Mouse (Mus musculus) midbrain, embryonic 13.5 days (tissue): ENCODE results near the gene Stx2. TPM values are rescaled to one million over a fixed set of nuclear protein-coding genes. Genes with fewer than 3 reads are reported as not detected.
A peak's percentile ranks its signal among the peaks of the same experiment; 100 is the strongest.
"Not testable (repeated sequence)": the region's sequence is repeated elsewhere in the genome, so short reads cannot be mapped to it uniquely, and the experiment has no call there.

Source experiments
- ATAC-seq: fragments of 200-750 bp; cut with Nextera tagmentation; 2 replicates; pipeline ENCODE4 v1.8.0; 2017; ENCODE audit warnings: mild to moderate bottlenecking, moderate TSS enrichment, moderate library complexity
- H3K27ac ChIP-seq: fragments of 300-500 bp; sonication (generic); 2 replicates; pipeline ENCODE4 v1.5.1; 2015; ENCODE audit warnings: inconsistent platforms, mild to moderate bottlenecking, moderate library complexity
- H3K27me3 ChIP-seq: fragments of 300-500 bp; sonication (generic); 2 replicates; pipeline ENCODE4 v1.6.1; 2015; ENCODE audit warnings: mild to moderate bottlenecking, inconsistent platforms
- H3K36me3 ChIP-seq: fragments of 300-500 bp; sonication (generic); 2 replicates; pipeline ENCODE4 v1.6.1; 2015; ENCODE audit warnings: mild to moderate bottlenecking, inconsistent platforms
- H3K4me1 ChIP-seq: fragments of 300-500 bp; sonication (generic); replicated peaks from 2 replicates; pipeline ENCODE4 v1.6.1; 2015; ENCODE audit warnings: inconsistent platforms
- H3K4me2 ChIP-seq: fragments of 300-500 bp; sonication (generic); replicated peaks from 2 replicates; pipeline ENCODE4 v1.6.1; 2015; ENCODE audit warnings: moderate library complexity, mild to moderate bottlenecking, inconsistent platforms
- H3K4me3 ChIP-seq: fragments of 300-500 bp; sonication (generic); replicated peaks from 2 replicates; pipeline ENCODE4 v1.5.1; 2015; ENCODE audit warnings: mild to moderate bottlenecking, inconsistent platforms
- H3K9ac ChIP-seq: fragments of 300-500 bp; sonication (generic); replicated peaks from 2 replicates; pipeline ENCODE4 v1.6.1; 2015; ENCODE audit warnings: mild to moderate bottlenecking, inconsistent platforms
- H3K9me3 ChIP-seq: fragments of 300-500 bp; sonication (generic); 2 replicates; pipeline ENCODE4 v1.6.1; 2016; ENCODE audit warnings: mild to moderate bottlenecking, inconsistent platforms
- WGBS: fragments of 180-500 bp; shearing (Covaris S2); methylation state at CpG from one replicate; pipeline ENCODE4 v1.1.7; 2015; 5-methylcytosine and 5-hydroxymethylcytosine counted together
- polyA plus RNA-seq: library from polyadenylated mRNA; unstranded; fragments of >200 nt; fragmentation: Nextera tagmentation; extraction: Ambion mirVana; gene quantifications from 2 replicates; pipeline ENCODE4 v1.2.1, GENCODE M21; 2015

Gene Stx2
- polyA plus RNA-seq, 1 experiment from 2014 or later: 15.5 TPM

GRCm38 (mm10) chr5:128977466-128977865 is 30.9 kb downstream of the Stx2 start:
- not testable (repeated sequence) for H3K27me3 ChIP-seq, H3K4me3 ChIP-seq, H3K27ac ChIP-seq, H3K4me2 ChIP-seq, ATAC-seq, H3K9me3 ChIP-seq, H3K36me3 ChIP-seq, H3K4me1 ChIP-seq, H3K9ac ChIP-seq
- 88% methylated on average over 1 of the region's 1 CpGs for WGBS

GRCm38 (mm10) chr5:128976266-128976665 is 32.1 kb downstream of the Stx2 start:
- no peak overlapping the region for H3K9ac ChIP-seq
- H3K36me3 ChIP-seq: no peaks in the 10 kb centered on the region
- H3K27ac ChIP-seq: no peak overlapping the region
- no peak overlapping the region for H3K4me2 ChIP-seq
- no peaks in the 10 kb centered on the region for H3K27me3 ChIP-seq
- peaks cover 3% of the 10 kb centered on the region; the same call in 1 of the 2 replicates for H3K4me1 ChIP-seq
- no peak; the same call in 1 of the 2 replicates for ATAC-seq
- no peak overlapping the region for H3K4me3 ChIP-seq
- 9% methylated on average over 4 of the region's 4 CpGs for WGBS
- H3K9me3 ChIP-seq: no peaks in the 10 kb centered on the region

DNA sequence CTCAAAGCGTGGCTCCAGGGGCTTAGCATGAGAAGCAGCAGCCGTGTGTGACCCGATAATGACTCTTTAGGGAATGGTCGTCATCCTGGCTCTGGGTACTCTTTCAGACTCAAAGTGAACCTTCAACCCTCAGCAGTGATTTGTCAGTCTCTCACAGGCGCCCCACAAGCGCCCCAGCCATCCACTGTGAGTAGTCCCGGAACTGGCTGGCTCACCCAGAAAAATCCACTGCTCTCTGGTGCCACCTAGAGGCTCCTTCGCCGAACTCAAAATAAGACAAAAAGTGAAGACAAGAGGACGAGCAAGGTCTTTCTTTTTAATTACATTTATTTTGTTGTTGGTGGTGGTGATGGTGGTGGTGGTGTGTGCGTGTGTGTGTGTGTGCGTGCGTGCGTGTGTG is 37.1 kb downstream of the Stx2 start:
- no peak overlapping the region for H3K9ac ChIP-seq
- H3K36me3 ChIP-seq: no peaks in the 10 kb centered on the region
- no peaks in the 10 kb centered on the region for H3K9me3 ChIP-seq
- peak; percentile 78 for ATAC-seq
- peaks cover 3% of the 10 kb centered on the region; the same call in 1 of the 2 replicates for H3K4me1 ChIP-seq
- H3K4me2 ChIP-seq: peak overlapping the region; percentile 9; the same call in 1 of the 2 replicates
- WGBS: 14% methylated on average over 14 of the region's 14 CpGs
- no peaks in the 10 kb centered on the region for H3K27me3 ChIP-seq
- H3K4me3 ChIP-seq: no peak overlapping the region
- H3K27ac ChIP-seq: no peak overlapping the region

- no peak overlapping the region for H3K9ac ChIP-seq
- no peaks in the 10 kb centered on the region for H3K27me3 ChIP-seq
- no peaks in the 10 kb centered on the region for H3K4me1 ChIP-seq
- H3K9me3 ChIP-seq: no peaks in the 10 kb centered on the region
- H3K4me3 ChIP-seq: no peak overlapping the region
- 69% methylated on average over 10 of the region's 10 CpGs for WGBS
- H3K36me3 ChIP-seq: no peaks in the 10 kb centered on the region
- 0 out of 2 replicates have a peak, but pooled peaks have one; percentile 30 for ATAC-seq
- no peak overlapping the region for H3K27ac ChIP-seq
- H3K4me2 ChIP-seq: peak overlapping the region; percentile 9; the same call in 1 of the 2 replicates
Observed at GRCm38 (mm10) chr5:128970878-128971277, 37.5 kb downstream of the Stx2 start.

GRCm38 (mm10) chr5:128964353-128964752 is 44.0 kb downstream of the Stx2 start:
- Histone ChIP-seq H3K9ac (no peak overlapping the region), H3K36me3 (no peaks in the 10 kb centered on the region), H3K27ac (no peak overlapping the region), H3K4me2 (no peak overlapping the region), H3K27me3 (no peaks in the 10 kb centered on the region), H3K9me3 (peaks cover 9% of the 10 kb centered on the region; the same call in 1 of the 2 replicates), H3K4me1 (no peaks in the 10 kb centered on the region), H3K4me3 (no peak overlapping the region)
- WGBS: 48% methylated on average over 4 of the region's 4 CpGs
- no peak for ATAC-seq

DNA sequence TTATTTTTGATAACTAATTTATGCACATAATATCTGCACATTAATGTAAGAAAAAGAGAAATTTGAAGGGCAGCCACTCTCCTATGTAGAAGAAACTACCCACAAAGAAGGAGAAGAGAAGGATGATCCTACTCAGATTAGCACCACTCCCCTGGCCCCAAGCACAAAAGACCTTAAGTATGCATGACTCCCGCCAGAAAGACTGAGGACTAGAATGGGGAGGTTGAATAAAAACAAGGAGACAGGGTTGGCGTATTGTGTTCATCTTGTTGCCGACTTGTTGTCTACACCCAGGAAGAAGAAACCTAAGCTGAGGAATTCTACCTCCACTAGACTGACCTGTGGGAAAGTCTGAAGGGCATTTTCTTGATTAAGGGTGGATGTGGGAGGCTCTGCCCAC is 49.5 kb downstream of the Stx2 start:
- WGBS: 78% methylated on average over 3 of the region's 3 CpGs
- H3K9me3 ChIP-seq: peaks cover 16% of the 10 kb centered on the region
- H3K4me2 ChIP-seq: no peak overlapping the region

GRCm38 (mm10) chr5:128954371-128954770 is 54.0 kb downstream of the Stx2 start:
- not testable (repeated sequence) for H3K4me2 ChIP-seq, H3K4me3 ChIP-seq, H3K27ac ChIP-seq, H3K27me3 ChIP-seq, H3K9ac ChIP-seq, H3K36me3 ChIP-seq, ATAC-seq, H3K9me3 ChIP-seq
- H3K4me1 ChIP-seq: peaks cover 22% of the 10 kb centered on the region
- WGBS: 86% methylated on average over 5 of the region's 5 CpGs

More for the DNA sequence above, 49.5 kb downstream of the Stx2 start:
- H3K27me3 ChIP-seq: no peaks in the 10 kb centered on the region; the same call in 1 of the 2 replicates
- no peak overlapping the region for H3K4me3 ChIP-seq
- no peak overlapping the region for H3K9ac ChIP-seq
- no peak overlapping the region for H3K27ac ChIP-seq
- 0 out of 2 replicates have a peak, but pooled peaks cover under 1% of the 10 kb centered on the region for H3K4me1 ChIP-seq
- no peak for ATAC-seq
- H3K36me3 ChIP-seq: no peaks in the 10 kb centered on the region

- ATAC-seq: peak; percentile 80
- peaks cover 6% of the 10 kb centered on the region; the same call in 1 of the 2 replicates for H3K9me3 ChIP-seq
- H3K27me3 ChIP-seq: peaks cover 4% of the 10 kb centered on the region; the same call in 1 of the 2 replicates
- peak within 1 kb of the TSS; percentile 58 for H3K4me3 ChIP-seq
- no peaks in the 10 kb centered on the region for H3K36me3 ChIP-seq
- peak within 1 kb of the TSS; percentile 84 for H3K4me2 ChIP-seq
- WGBS: 7% methylated on average over 17 of the region's 17 CpGs
- peak within 1 kb of the TSS; percentile 79 for H3K9ac ChIP-seq
- H3K4me1 ChIP-seq: peaks cover 22% of the 10 kb centered on the region
- H3K27ac ChIP-seq: peak within 1 kb of the TSS; percentile 87
Observed at GRCm38 (mm10) chr5:128953278-128954070, 54.9 kb downstream of the Stx2 start, which contains the start of gene Rimbp2. Gene Rimbp2, minus strand, starts transcription at chr5:128953486.

DNA sequence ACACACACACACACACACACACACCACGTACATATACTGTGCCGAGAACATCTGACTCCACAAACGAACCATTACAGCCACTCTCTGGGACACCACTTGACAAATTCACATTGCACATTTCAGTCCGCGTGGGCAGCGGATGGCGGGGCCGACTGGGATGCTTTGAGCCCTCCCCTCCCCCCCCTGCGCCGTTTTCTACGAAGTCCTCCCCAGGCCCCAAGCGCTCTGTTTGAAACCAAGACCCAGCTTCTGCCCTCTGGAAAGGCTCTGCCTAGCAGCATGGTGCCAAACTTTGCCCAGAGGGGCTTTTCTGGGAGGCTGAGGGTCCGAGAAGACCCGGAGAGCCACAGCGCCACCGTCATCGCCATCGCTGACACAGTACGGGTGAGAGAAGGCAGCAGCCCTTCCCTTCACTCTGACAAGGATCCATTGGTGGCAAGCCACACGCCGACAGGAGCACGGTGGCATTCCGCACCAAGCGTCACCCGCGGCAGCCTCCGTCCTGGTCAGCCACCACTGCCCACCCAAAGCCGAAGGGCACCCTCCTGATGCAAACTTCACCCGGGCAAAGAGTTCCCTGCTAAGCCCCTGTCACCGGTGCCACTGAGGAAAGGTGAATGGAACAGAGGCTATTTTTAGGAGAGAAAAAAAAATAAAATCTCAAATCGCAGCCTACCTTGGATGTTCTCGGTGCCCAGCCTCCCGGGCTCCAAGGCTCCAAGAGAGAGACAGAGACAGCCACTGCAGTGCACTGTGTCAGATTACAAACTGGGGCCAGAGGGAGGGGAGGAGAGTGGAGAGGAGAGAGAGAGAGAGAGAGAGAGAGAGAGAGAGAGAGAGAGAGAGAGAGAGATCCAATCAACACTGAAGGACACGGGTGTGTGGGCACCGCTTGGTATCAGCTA is 55.8 kb downstream of the Stx2 start:
- peak overlapping the region; percentile 58 for H3K4me3 ChIP-seq
- H3K4me1 ChIP-seq: peaks cover 22% of the 10 kb centered on the region
- ATAC-seq: peak; percentile 67
- H3K4me2 ChIP-seq: peak overlapping the region; percentile 84
- peaks cover 6% of the 10 kb centered on the region; the same call in 1 of the 2 replicates for H3K9me3 ChIP-seq
- peak overlapping the region; percentile 87 for H3K27ac ChIP-seq
- peaks cover 4% of the 10 kb centered on the region; the same call in 1 of the 2 replicates for H3K27me3 ChIP-seq
- no peaks in the 10 kb centered on the region for H3K36me3 ChIP-seq
- WGBS: under 1% methylated on average over 32 of the region's 35 CpGs
- H3K9ac ChIP-seq: peak overlapping the region; percentile 79

- Histone ChIP-seq H3K9ac (peak overlapping the region; percentile 79), H3K27me3 (0 out of 2 replicates have a peak, but pooled peaks cover 4% of the 10 kb centered on the region), H3K4me3 (peak overlapping the region; percentile 58), H3K9me3 (peaks cover 6% of the 10 kb centered on the region; the same call in 1 of the 2 replicates), H3K36me3 (no peaks in the 10 kb centered on the region), H3K4me1 (peaks cover 22% of the 10 kb centered on the region), H3K27ac (no peak overlapping the region), H3K4me2 (peak overlapping the region; percentile 84)
- WGBS: 42% methylated on average over 4 of the region's 4 CpGs
- no peak for ATAC-seq
Observed at GRCm38 (mm10) chr5:128951472-128951871, 56.9 kb downstream of the Stx2 start.

DNA sequence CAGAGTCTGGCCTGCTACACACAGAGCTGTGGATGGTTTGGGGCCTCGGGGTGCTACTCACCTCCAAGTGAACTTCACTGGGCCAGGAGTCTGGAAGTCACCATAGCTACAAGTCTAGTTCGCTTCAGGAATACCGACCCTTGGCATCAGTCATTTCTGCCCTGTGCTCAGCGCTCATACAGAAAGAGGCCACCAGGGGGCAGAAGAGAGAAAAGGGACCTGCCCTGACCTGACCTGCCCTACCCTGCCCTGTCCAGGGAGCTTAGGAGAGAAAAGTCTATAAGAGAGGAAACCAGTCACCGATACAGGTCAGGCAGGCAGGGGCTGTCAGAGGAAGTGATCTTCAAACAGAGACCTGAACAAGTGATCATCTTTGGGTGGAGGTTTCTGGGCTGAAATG is 61.3 kb downstream of the Stx2 start:
- no peak overlapping the region for H3K4me3 ChIP-seq
- H3K4me2 ChIP-seq: no peak overlapping the region
- no peak overlapping the region for H3K9ac ChIP-seq
- H3K36me3 ChIP-seq: no peaks in the 10 kb centered on the region
- no peaks in the 10 kb centered on the region for H3K9me3 ChIP-seq
- 74% methylated on average over 5 of the region's 5 CpGs for WGBS
- H3K4me1 ChIP-seq: peaks cover 13% of the 10 kb centered on the region
- H3K27me3 ChIP-seq: 0 out of 2 replicates have a peak, but pooled peaks cover 4% of the 10 kb centered on the region
- no peak overlapping the region for H3K27ac ChIP-seq
- no peak for ATAC-seq
